Mouse (Mus musculus): ENCODE results near the gene Hand2.

- TF ChIP-seq CTCF (conservative IDR thresholded peaks at IDR 0.05; ENCODE audit: low read length) (no peak), NANOG (IDR thresholded peaks at IDR 0.05; ENCODE audit: borderline replicate concordance, low read length) (no peak)
Measured at GRCm38 (mm10) chr8:57319092-57319980, 1.4 kb upstream of the Hand2 start.

Data from E14TG2a.4 (cell line).